Mouse (Mus musculus) induced T-regulatory cell, adult 2 months (primary cell): ENCODE results near the gene Ttbk2.

ENCODE experiments used
- DNase-seq: peaks from one replicate; pipeline ENCODE4 v3.0.0-alpha.2; 2012; ENCODE audit warnings: low read depth

Gene Ttbk2

DNA sequence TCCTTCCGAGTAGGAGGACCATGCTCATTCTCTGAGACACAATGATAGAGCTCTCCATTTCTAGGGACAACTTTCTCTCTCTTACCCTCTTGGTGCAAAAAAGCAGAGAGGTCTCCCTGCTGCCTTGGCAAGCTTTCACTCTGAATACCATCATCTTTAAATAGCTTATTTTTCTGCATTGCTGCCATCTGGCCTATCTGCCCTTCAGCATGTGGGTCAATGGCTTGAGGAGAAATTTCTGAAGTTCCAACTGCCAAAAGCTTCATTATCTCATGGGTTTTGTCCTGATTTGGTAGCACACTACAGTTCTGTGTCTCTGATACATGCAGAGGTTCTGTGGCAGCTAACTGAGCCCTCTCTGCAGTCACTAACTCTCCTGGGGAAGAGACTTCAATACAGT, 104.9 kb downstream of the Ttbk2 start:
- no peak for DNase-seq

GRCm38 (mm10) chr2:120731877-120732530, 118.4 kb downstream of the Ttbk2 start:
- no peak for DNase-seq

DNA sequence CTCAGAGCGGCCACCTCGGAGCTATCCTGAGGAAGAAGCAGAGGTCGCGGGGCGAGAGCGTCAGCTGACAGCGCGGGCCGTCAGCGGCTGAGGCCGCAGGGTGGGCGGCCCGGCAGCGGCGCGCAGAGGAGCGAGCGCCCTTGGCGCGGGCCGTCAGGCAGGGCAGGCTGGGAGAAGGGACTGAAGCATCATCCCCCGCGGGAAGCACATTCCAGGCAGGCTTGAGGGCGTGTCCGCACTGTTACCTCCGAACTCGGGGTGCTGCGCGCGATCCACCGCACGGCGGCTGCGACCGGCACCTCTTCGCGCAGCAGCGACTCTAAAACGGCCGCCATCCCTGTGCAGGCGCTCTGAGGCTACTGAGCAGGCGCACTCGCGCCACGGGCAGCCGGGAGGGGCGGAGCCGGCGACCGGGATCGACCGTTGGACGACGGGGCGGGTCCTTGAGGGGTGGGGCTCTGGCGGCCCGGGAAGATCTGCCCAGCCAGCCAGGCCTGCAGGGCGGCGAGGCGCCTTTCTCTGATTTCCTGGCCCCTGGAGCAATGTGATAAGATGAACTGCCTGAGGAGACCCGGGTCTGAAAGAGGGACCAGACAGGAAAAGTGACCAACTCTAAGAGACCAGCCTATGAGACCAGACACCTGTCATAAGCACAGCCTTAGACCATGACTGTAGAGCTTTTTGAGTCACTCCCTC, 119.1 kb downstream of the Ttbk2 start:
- peak; percentile 95 for DNase-seq

GRCm38 (mm10) chr2:120730639-120731166, 119.7 kb downstream of the Ttbk2 start:
- peak; percentile 49 for DNase-seq

GRCm38 (mm10) chr2:120729775-120730585, 120.4 kb downstream of the Ttbk2 start:
- DNase-seq, result peak; percentile 22

- no peak for DNase-seq
Observed at GRCm38 (mm10) chr2:120724176-120724575, 126.2 kb downstream of the Ttbk2 start.

DNA sequence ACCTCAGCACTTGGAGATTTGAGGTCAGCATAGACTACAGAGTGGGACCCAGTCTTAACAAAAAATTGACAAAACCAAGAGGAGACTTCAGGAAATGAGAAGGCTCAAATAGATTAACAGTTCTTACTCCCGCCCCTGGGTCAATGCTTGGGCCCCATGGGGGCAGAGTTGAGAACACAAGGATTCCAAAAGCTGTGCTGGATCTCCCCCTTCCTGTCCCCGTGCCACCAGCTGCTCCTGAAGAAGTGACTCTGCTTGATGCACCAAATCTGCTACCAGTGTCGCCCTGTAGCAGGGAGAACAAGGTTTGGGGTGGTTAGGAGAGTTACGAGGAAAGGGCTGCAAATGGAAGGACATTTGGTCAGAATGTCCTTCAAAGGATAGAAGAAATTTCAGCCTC, 126.8 kb downstream of the Ttbk2 start:
- DNase-seq, result no peak

GRCm38 (mm10) chr2:120722491-120722890, 127.9 kb downstream of the Ttbk2 start:
- DNase-seq, result no peak

- DNase-seq, result no peak
Observed at GRCm38 (mm10) chr2:120721911-120722310, 128.5 kb downstream of the Ttbk2 start.

- DNase-seq, result no peak
Observed at GRCm38 (mm10) chr2:120720821-120721220, 129.6 kb downstream of the Ttbk2 start.

- no peak for DNase-seq
Observed at GRCm38 (mm10) chr2:120718496-120718895, 131.9 kb downstream of the Ttbk2 start.

DNA sequence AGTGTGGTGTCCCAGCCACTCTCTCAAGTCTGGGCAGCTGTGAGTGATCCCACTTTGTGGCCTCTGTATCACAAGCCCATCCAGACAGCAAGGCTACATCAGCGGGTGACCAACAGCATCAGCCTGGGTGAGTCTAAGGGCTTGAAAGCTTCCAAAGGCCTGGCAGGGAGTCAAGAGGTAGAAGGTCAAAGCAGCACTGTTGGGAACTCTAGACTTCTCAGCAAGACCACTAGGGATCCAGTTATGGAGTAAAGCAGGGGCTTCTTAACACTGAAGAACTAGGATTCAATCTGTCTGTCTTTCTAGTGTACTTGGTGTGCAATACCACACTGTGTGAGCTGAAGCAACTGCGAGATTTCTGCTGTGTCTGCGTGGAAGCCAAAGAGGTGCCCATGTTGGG, 137.0 kb downstream of the Ttbk2 start:
- no peak for DNase-seq

- no peak for DNase-seq
Observed at GRCm38 (mm10) chr2:120710948-120711347, 139.5 kb downstream of the Ttbk2 start.

- no peak for DNase-seq
Observed at GRCm38 (mm10) chr2:120710154-120710553, 140.2 kb downstream of the Ttbk2 start.

DNA sequence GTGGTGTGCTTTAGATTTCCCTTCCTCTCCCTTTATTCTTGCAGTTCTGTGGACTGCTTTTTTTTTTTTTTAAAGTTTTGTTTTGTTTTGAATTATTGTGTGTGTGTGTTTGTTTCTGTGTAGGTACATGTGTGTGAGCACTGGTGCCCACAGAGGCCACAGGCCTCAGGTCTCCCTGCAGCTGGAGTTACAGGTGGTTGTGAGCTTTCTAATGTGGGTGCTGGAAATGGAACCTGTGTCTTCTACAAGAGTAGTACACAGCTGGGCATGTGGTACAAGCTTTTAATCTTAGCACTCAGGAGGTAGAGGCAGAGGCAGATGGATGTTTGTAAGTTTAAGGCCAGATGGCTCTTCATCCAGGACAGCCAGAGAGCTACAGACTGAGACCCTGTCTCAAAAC, 143.4 kb downstream of the Ttbk2 start:
- no peak for DNase-seq

- DNase-seq, result no peak
Observed at GRCm38 (mm10) chr2:120702675-120703074, 147.7 kb downstream of the Ttbk2 start.

DNA sequence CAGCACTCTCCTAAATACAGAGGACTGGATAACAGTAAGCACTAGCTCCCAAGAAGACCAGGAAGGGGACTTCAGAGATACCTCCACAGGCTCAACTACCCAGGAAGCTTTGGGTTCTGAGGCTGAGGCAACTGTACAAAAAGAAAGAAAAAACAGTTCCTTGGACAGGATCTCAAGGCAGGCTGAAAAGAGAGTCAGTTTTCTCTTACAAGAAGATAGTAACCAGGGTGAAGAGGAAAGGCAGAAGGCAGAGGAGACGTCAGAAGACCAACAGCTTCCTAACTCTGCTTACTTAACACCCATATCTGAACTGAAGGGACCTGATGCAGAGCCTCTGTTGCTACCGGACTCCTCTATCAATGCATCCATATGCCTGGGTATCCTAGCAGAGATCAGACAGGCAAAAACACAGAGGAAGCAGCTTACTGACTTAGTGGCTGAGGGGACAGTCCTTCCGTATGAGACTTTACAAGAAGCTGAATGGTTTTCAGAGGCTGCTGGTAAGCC, 150.0 kb downstream of the Ttbk2 start:
- no peak for DNase-seq

DNA sequence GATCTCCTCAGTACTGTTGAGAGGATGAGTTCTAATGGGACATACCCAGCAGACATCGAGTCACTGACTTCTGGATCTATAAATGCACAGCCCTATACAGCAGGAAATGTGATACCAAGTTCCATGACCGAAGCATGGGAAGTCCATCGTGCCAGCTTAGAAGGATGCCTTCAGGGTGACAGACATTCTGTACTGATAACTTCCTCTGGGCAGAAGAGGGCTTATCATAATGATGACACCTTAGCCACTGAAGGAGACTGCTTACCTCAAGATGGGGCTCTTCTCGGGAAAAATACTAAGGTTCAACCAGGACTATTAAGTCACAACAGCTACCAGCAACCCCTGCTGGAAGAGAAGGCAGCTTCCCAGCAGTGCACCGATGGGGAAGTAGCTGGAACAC, 152.6 kb downstream of the Ttbk2 start:
- no peak for DNase-seq
